Mouse (Mus musculus): ENCODE data around the gene Cep85l. TPM values are rescaled to one million over a fixed set of nuclear protein-coding genes. Genes with fewer than 3 reads are reported as not detected.

The Cep85l gene
- total and polyA plus RNA-seq, 3 experiments = 4.3 to 5.7 (median 5.0) TPM

DNA sequence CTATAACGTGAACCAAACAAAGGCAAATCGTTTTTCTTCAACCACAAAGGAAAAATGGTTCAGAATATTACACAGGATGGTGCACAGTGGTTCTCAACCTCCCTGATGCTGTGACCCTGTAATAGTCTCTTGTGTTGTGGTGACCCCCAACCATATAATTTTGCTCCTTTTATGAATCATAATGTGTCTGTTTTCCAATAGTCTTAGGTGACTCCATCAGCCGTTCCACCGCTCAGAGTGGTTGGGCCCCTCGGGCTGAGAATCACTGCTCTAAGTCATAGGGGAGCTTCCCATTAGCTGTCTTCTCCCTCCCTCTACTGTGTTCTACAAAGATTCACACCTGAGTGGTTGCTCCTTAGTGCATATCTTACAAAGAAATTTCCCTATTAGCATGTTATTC lies 32.8 kb downstream of the Cep85l start:
- DNase-seq (ENCODE audit: extremely low read depth) = no peak
- H3K9ac ChIP-seq (ENCODE audit: insufficient read depth, low read depth) = peak overlapping the region; percentile 5; the same call in 1 of the 2 replicates
- dilution Hi-C loops (cut with MboI; ENCODE audit: extremely low pct_ligation_motif_present, extremely low pct_unique_long_range_greater_than_20kb, low sequenced_read_pairs) (no loop called here), in situ Hi-C loops (cut with MboI; ENCODE audit: low pct_ligation_motif_present, low pct_unique_long_range_greater_than_20kb, low sequenced_read_pairs) (loop anchor here (5.0 to 10.0 kb wide), 2 partner anchors 180 to 242 kb away; no protein-coding TSS in a partner anchor)
- H3K4me1 ChIP-seq (ENCODE audit: control insufficient read depth in 1 of 2, insufficient read depth in 2 of 2) = peaks cover 4 to 45% of the 10 kb centered on the region in 2 experiments; a peak in 3 of 4 replicates
- peaks cover 9% of the 10 kb centered on the region for H3K79me2 ChIP-seq (replicated peaks; ENCODE audit: control insufficient read depth, extremely low read depth, insufficient read depth, poor library complexity, severe bottlenecking)
- no peak overlapping the region for H3K4me2 ChIP-seq (ENCODE audit: insufficient read depth, low read depth, poor library complexity, severe bottlenecking)
- TF ChIP-seq ZC3H11A (IDR thresholded peaks at IDR 0.05; ENCODE audit: low read depth, low read length) (no peak), NELFE (IDR thresholded peaks at IDR 0.05; ENCODE audit: low read depth, low read length) (0 out of 2 replicates have a peak, but pooled peaks have one; percentile 13)
- H3K9me3 ChIP-seq (replicated peaks; ENCODE audit: low read length) = no peaks in the 10 kb centered on the region
- no peak overlapping the region for H3K4me3 ChIP-seq (replicated peaks in 1 of 3; ENCODE audit: low read depth in 2 of 3, low read length in 2 of 3, poor library complexity in 1 of 3)
- H3K27ac ChIP-seq (ENCODE audit: insufficient read depth, low read depth) = no peak overlapping the region
- peaks cover 6 to 25% of the 10 kb centered on the region in 2 experiments for H3K36me3 ChIP-seq (replicated peaks in 1 of 2; ENCODE audit: control insufficient read depth in 1 of 2, insufficient read depth in 1 of 2, low read length in 1 of 2)
- H3K27me3 ChIP-seq (replicated peaks) = no peaks in the 10 kb centered on the region

DNA sequence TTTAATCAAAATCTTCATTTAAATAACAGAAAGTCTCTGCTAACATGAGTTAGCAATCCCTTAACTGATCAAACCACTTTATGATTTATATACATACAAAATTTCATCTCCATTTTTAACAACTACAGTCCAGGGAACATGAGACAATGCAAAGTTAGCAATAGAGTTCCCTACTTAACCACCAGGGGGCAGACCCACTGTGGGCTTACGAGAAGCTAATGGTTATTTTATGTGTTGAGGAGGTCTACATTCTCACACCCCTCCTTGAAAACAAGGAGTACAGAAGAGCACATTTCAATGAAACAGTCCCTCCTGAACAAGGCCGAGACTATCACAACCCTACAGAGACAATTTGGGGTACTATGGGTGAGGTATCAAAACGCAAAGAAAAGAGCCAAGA lies 33.2 kb downstream of the Cep85l start:
- peaks cover 4 to 45% of the 10 kb centered on the region in 2 experiments; a peak in 3 of 4 replicates for H3K4me1 ChIP-seq (ENCODE audit: control insufficient read depth in 1 of 2, insufficient read depth in 2 of 2)
- TF ChIP-seq ELF1 (IDR thresholded peaks at IDR 0.05; ENCODE audit: low read depth, low read length) (no peak), TBP (conservative IDR thresholded peaks at IDR 0.05; ENCODE audit: low read depth, low read length) (no peak), MEF2A (IDR thresholded peaks at IDR 0.05; ENCODE audit: borderline replicate concordance, low read depth, low read length) (no peak), RAD21 (IDR thresholded peaks at IDR 0.05; ENCODE audit: low read depth, low read length) (peak; percentile 33), CHD2 (IDR thresholded peaks at IDR 0.05; ENCODE audit: low read length) (no peak), MAX (IDR thresholded peaks at IDR 0.05; ENCODE audit: low read length) (no peak), E2F4 (IDR thresholded peaks at IDR 0.05; ENCODE audit: insufficient replicate concordance, low read depth, low read length) (no peak), JUN (IDR thresholded peaks at IDR 0.05; ENCODE audit: insufficient read depth, low read depth, low read length) (no peak), KAT2A (IDR thresholded peaks at IDR 0.05; ENCODE audit: insufficient replicate concordance, low read length) (no peak), SMC3 (IDR thresholded peaks at IDR 0.05; ENCODE audit: low read depth, low read length) (peak; percentile 66), GABPA (IDR thresholded peaks at IDR 0.05; ENCODE audit: insufficient replicate concordance, low read depth, low read length) (no peak), ZC3H11A (IDR thresholded peaks at IDR 0.05; ENCODE audit: low read depth, low read length) (no peak), CTCF (conservative IDR thresholded peaks at IDR 0.05 in 1 of 2, IDR thresholded peaks at IDR 0.05 in 1 of 2; ENCODE audit: low read depth in 2 of 2, low read length in 2 of 2) (peak; percentile 79)
- peak; percentile 66 for DNase-seq (ENCODE audit: extremely low read depth)
- H3K27ac ChIP-seq (ENCODE audit: insufficient read depth, low read depth) = no peak overlapping the region
- no peaks in the 10 kb centered on the region for H3K27me3 ChIP-seq (replicated peaks)
- no peaks in the 10 kb centered on the region for H3K9me3 ChIP-seq (replicated peaks; ENCODE audit: low read length)
- dilution Hi-C loops (cut with MboI; ENCODE audit: extremely low pct_ligation_motif_present, extremely low pct_unique_long_range_greater_than_20kb, low sequenced_read_pairs) = no loop called here
- in situ Hi-C loops (cut with MboI; ENCODE audit: low pct_ligation_motif_present, low pct_unique_long_range_greater_than_20kb, low sequenced_read_pairs) = loop anchor here (5.0 to 10.0 kb wide), 2 partner anchors 181 to 242 kb away; no protein-coding TSS in a partner anchor
- peak overlapping the region; percentile 5; the same call in 1 of the 2 replicates for H3K9ac ChIP-seq (ENCODE audit: insufficient read depth, low read depth)
- H3K79me2 ChIP-seq (replicated peaks; ENCODE audit: control insufficient read depth, extremely low read depth, insufficient read depth, poor library complexity, severe bottlenecking) = peaks cover 11% of the 10 kb centered on the region
- no peak overlapping the region for H3K4me2 ChIP-seq (ENCODE audit: insufficient read depth, low read depth, poor library complexity, severe bottlenecking)
- peaks cover 6 to 25% of the 10 kb centered on the region in 2 experiments for H3K36me3 ChIP-seq (replicated peaks in 1 of 2; ENCODE audit: control insufficient read depth in 1 of 2, insufficient read depth in 1 of 2, low read length in 1 of 2)
- no peak overlapping the region for H3K4me3 ChIP-seq (replicated peaks in 1 of 3; ENCODE audit: low read depth in 2 of 3, low read length in 2 of 3, poor library complexity in 1 of 3)

Measured in CH12.LX (cell line).